Mouse (Mus musculus): Measurements from ENCODE around the gene Abcb9. TPM values are rescaled to one million over a fixed set of nuclear protein-coding genes. Genes with fewer than 3 reads are reported as not detected.

The Abcb9 gene
- polyA plus RNA-seq, 1 experiment from 2014 or later = 4.7 TPM

DNA sequence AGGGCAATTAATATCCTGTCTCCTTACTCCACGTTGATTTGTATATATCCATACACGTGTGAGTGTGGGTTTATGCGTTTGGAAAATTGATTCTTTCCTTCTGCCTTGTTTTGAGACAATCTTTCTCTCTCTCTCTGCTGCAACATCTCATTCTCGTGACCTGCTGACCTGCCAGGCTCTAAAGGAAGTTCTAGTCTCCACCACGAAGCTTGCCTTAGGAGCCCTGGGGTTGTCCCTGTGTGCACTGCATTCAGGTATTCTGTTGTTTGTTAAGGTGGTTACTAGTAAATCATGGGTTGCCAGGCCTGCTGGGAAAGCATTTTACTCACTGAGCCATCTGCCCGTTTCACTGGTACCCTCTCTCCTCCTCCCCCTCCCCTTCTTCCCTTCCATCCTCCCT is 59.3 kb downstream of the Abcb9 start:
- no peak overlapping the region for H3K4me2 ChIP-seq (replicated peaks)
- no peak for ATAC-seq
- peaks cover 12% of the 10 kb centered on the region for H3K4me1 ChIP-seq (replicated peaks)
- H3K27me3 ChIP-seq = 0 out of 2 replicates have a peak, but pooled peaks cover 2% of the 10 kb centered on the region
- 34% methylated on average over 6 of the region's 6 CpGs for WGBS
- H3K4me3 ChIP-seq (replicated peaks) = no peak overlapping the region
- peak overlapping the region; percentile 64 for H3K27ac ChIP-seq
- no peaks in the 10 kb centered on the region for H3K36me3 ChIP-seq
- no peak overlapping the region for H3K9ac ChIP-seq (replicated peaks)
- no peaks in the 10 kb centered on the region for H3K9me3 ChIP-seq

GRCm38 (mm10) chr5:124035806-124036205 is 59.8 kb downstream of the Abcb9 start:
- no peak overlapping the region for H3K4me2 ChIP-seq (replicated peaks)
- no peaks in the 10 kb centered on the region for H3K9me3 ChIP-seq
- no peak overlapping the region for H3K4me3 ChIP-seq (replicated peaks)
- peak overlapping the region; percentile 64; the same call in 1 of the 2 replicates for H3K27ac ChIP-seq
- H3K27me3 ChIP-seq = 0 out of 2 replicates have a peak, but pooled peaks cover 2% of the 10 kb centered on the region
- H3K36me3 ChIP-seq = no peaks in the 10 kb centered on the region
- ATAC-seq = no peak
- H3K4me1 ChIP-seq (replicated peaks) = peaks cover 14% of the 10 kb centered on the region
- WGBS = 77% methylated on average over 8 of the region's 8 CpGs
- no peak overlapping the region for H3K9ac ChIP-seq (replicated peaks)

GRCm38 (mm10) chr5:124035406-124035805 is 60.2 kb downstream of the Abcb9 start:
- H3K36me3 ChIP-seq = no peaks in the 10 kb centered on the region
- no peak overlapping the region for H3K4me2 ChIP-seq (replicated peaks)
- WGBS = 93% methylated on average over 9 of the region's 9 CpGs
- no peak for ATAC-seq
- peaks cover 18% of the 10 kb centered on the region for H3K4me1 ChIP-seq (replicated peaks)
- H3K9me3 ChIP-seq = no peaks in the 10 kb centered on the region
- no peak overlapping the region for H3K9ac ChIP-seq (replicated peaks)
- H3K4me3 ChIP-seq (replicated peaks) = no peak overlapping the region
- no peak overlapping the region for H3K27ac ChIP-seq
- H3K27me3 ChIP-seq = 0 out of 2 replicates have a peak, but pooled peaks cover 2% of the 10 kb centered on the region

DNA sequence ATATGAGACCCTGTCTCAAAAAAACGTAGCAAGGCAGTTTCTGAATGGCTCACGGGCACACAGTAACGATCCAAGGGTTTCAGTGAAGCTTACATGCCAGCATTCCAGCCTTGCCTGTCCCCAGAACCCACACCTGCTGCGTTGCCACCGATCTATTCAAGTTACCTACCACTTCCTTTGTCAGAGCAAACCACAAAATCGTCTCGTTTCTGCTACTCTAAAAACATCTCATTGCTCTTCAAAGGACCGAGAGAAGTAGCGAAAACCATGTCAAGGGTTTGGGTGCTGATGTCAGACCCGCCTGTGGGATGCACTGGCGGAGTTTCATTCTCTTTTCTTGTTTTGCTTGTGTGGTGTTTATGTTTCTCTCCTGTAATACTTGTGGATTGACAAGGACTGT is 61.1 kb downstream of the Abcb9 start:
- Histone ChIP-seq H3K9me3 (no peaks in the 10 kb centered on the region), H3K9ac (replicated peaks) (no peak overlapping the region), H3K27me3 (0 out of 2 replicates have a peak, but pooled peaks cover 2% of the 10 kb centered on the region), H3K4me2 (replicated peaks) (no peak overlapping the region), H3K36me3 (no peaks in the 10 kb centered on the region), H3K4me3 (replicated peaks) (no peak overlapping the region), H3K27ac (no peak overlapping the region), H3K4me1 (replicated peaks) (peaks cover 27% of the 10 kb centered on the region)
- 79% methylated on average over 11 of the region's 11 CpGs for WGBS
- no peak for ATAC-seq

DNA sequence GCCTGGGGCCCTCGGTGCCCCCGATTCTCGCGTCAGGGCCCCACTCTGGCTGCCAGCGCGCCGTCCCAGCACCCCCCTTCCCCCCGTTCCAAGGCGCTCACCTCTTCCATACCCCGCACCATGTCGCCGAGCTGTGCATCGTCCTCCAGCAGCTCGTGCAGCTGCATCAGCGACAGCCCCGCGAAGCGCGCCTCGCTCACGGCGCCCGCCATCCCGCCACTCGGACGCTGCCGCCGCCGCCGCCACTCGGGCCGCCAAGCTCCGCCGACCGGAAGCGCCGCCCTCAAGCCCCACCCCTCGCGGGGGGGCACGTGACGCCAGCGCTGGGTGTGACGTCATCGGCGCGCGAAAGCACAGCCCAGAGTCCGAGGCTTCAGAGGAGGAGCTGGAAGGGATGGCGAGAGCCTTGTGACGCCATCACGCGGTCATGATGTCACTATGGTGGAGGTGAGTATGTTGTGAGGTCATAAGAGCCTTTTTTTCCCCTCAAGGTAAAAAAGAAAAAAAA is 63.5 kb downstream of the Abcb9 start, which contains the start of gene Vps37b:
Gene Vps37b, minus strand, starts transcription at position 270 of the 508 bp plus-strand sequence.
- H3K4me2 ChIP-seq (replicated peaks) = peak within 1 kb of the TSS; percentile 84
- ATAC-seq = peak; percentile 65
- H3K36me3 ChIP-seq = 0 out of 2 replicates have a peak, but pooled peaks cover 3% of the 10 kb centered on the region
- peak within 1 kb of the TSS; percentile 93 for H3K27ac ChIP-seq
- peak within 1 kb of the TSS; percentile 99 for H3K9ac ChIP-seq (replicated peaks)
- no peaks in the 10 kb centered on the region for H3K9me3 ChIP-seq
- 0 out of 2 replicates have a peak, but pooled peaks cover 2% of the 10 kb centered on the region for H3K27me3 ChIP-seq
- H3K4me3 ChIP-seq (replicated peaks) = peak within 1 kb of the TSS; percentile 96
- peaks cover 46% of the 10 kb centered on the region for H3K4me1 ChIP-seq (replicated peaks)
- WGBS = under 1% methylated on average over 51 of the region's 52 CpGs

DNA sequence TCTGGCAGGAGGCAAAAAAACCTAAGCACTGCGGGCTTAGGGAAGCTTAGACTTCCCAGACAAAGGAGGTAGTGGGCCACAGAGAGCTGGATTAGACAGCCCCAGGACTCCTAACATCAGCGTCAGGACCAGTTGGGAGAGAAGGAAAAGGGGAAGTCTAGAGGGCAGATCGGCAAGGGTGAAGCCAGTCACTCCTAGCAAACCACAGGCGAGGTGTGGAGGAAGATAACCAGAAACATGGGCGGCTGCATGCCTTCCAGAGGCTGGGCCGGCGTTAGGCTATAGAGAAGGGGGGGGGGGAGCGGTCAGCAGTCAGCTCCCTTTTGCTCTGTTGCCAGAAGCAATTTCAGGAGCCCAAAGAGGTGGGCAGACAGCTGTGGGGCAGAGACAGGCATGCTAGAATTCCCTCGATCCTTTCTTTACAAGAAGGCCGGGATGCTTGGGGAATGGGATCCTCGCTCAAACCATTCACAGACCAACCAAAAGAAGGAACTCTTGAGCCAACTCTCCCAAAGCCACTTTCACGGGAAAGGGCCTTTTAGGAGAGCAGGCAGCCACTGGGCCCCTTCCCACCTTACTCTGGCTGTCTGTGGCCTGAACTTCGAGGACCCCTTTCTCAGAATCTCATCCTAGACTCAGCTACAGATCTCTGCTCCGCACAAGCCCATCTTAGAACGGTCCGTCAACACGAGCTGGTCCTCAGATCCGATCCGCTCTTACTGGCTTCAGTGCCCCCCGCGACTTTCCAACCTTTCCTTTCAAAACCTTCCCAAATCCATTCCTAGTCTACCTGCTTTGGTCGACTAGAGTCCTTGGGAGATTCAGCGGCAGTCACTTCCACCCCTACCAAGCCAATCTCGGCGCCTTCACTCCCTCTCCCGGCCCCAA is 64.3 kb downstream of the Abcb9 start:
- peak; percentile 59 for ATAC-seq
- peak overlapping the region; percentile 84 for H3K4me2 ChIP-seq (replicated peaks)
- H3K27ac ChIP-seq = peak overlapping the region; percentile 93
- H3K36me3 ChIP-seq = 0 out of 2 replicates have a peak, but pooled peaks cover 3% of the 10 kb centered on the region
- peak overlapping the region; percentile 96 for H3K4me3 ChIP-seq (replicated peaks)
- no peaks in the 10 kb centered on the region for H3K9me3 ChIP-seq
- under 1% methylated on average over 25 of the region's 26 CpGs for WGBS
- H3K27me3 ChIP-seq = 0 out of 2 replicates have a peak, but pooled peaks cover 2% of the 10 kb centered on the region
- H3K9ac ChIP-seq (replicated peaks) = peak overlapping the region; percentile 99
- peaks cover 47% of the 10 kb centered on the region for H3K4me1 ChIP-seq (replicated peaks)

- 17% methylated on average over 12 of the region's 12 CpGs for WGBS
These were observed 65.1 kb downstream of the Abcb9 start for GRCm38 (mm10) chr5:124030386-124031067.

GRCm38 (mm10) chr5:124029220-124030035 is 66.2 kb downstream of the Abcb9 start:
- Histone ChIP-seq H3K9me3 (no peaks in the 10 kb centered on the region), H3K4me2 (replicated peaks) (peak overlapping the region; percentile 84), H3K4me1 (replicated peaks) (peaks cover 64% of the 10 kb centered on the region), H3K36me3 (0 out of 2 replicates have a peak, but pooled peaks cover 3% of the 10 kb centered on the region), H3K4me3 (replicated peaks) (peak overlapping the region; percentile 96), H3K27ac (peak overlapping the region; percentile 93; the same call in 1 of the 2 replicates), H3K9ac (replicated peaks) (peak overlapping the region; percentile 99; the same call in 1 of the 2 replicates), H3K27me3 (no peaks in the 10 kb centered on the region)
- 93% methylated on average over 19 of the region's 19 CpGs for WGBS
- ATAC-seq = no peak

More at GRCm38 (mm10) chr5:124030386-124031067, 65.1 kb downstream of the Abcb9 start:
- Histone ChIP-seq H3K27me3 (0 out of 2 replicates have a peak, but pooled peaks cover 2% of the 10 kb centered on the region), H3K4me2 (replicated peaks) (peak overlapping the region; percentile 84), H3K27ac (peak overlapping the region; percentile 93), H3K36me3 (0 out of 2 replicates have a peak, but pooled peaks cover 3% of the 10 kb centered on the region), H3K4me3 (replicated peaks) (peak overlapping the region; percentile 96), H3K4me1 (replicated peaks) (peaks cover 53% of the 10 kb centered on the region), H3K9ac (replicated peaks) (peak overlapping the region; percentile 99), H3K9me3 (no peaks in the 10 kb centered on the region)
- peak; percentile 32; the same call in 1 of the 2 replicates for ATAC-seq

DNA sequence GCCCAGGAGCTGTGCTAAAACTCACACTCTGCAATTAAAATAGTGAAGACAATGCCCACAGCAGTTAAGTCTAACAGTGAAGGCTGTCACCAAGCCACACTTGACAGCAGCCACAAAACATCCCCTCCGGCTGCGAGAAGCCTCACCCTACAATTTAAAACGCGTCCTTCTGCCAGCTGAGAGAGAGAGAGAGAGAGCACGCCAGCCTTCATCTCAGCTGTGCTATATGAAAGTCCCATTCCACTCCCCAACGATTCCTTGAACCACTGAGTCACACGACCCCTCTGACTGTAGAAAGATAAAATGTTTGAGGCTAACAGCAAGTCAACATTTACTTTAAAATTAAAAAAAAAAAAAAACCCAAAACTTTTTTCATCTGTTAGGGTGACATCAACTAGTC is 66.9 kb downstream of the Abcb9 start:
- H3K27me3 ChIP-seq = no peaks in the 10 kb centered on the region
- peak overlapping the region; percentile 44 for H3K9ac ChIP-seq (replicated peaks)
- peak overlapping the region; percentile 71; the same call in 1 of the 2 replicates for H3K27ac ChIP-seq
- no peaks in the 10 kb centered on the region for H3K9me3 ChIP-seq
- peak overlapping the region; percentile 84 for H3K4me2 ChIP-seq (replicated peaks)
- H3K4me3 ChIP-seq (replicated peaks) = peak overlapping the region; percentile 8; the same call in 1 of the 2 replicates
- ATAC-seq = no peak
- WGBS = 54% methylated on average over 7 of the region's 7 CpGs
- peaks cover 71% of the 10 kb centered on the region for H3K4me1 ChIP-seq (replicated peaks)
- H3K36me3 ChIP-seq = 0 out of 2 replicates have a peak, but pooled peaks cover 3% of the 10 kb centered on the region

GRCm38 (mm10) chr5:124027702-124028470 is 67.7 kb downstream of the Abcb9 start:
- H3K27ac ChIP-seq = peak overlapping the region; percentile 71
- ATAC-seq = no peak
- 36% methylated on average over 19 of the region's 19 CpGs for WGBS
- peak overlapping the region; percentile 44 for H3K9ac ChIP-seq (replicated peaks)
- H3K27me3 ChIP-seq = no peaks in the 10 kb centered on the region
- peak overlapping the region; percentile 84 for H3K4me2 ChIP-seq (replicated peaks)
- H3K4me1 ChIP-seq (replicated peaks) = peaks cover 79% of the 10 kb centered on the region
- no peaks in the 10 kb centered on the region for H3K9me3 ChIP-seq
- 0 out of 2 replicates have a peak, but pooled peaks cover 3% of the 10 kb centered on the region for H3K36me3 ChIP-seq
- H3K4me3 ChIP-seq (replicated peaks) = peak overlapping the region; percentile 8

Measured in midbrain, embryonic 13.5 days (tissue).